Mouse (Mus musculus): ENCODE measurements around the gene Ndrg4. TPM values are rescaled to one million over a fixed set of nuclear protein-coding genes. Genes with fewer than 3 reads are reported as not detected.
A peak's percentile ranks its signal among the peaks of the same experiment; 100 is the strongest.
"Not testable (repeated sequence)": the region's sequence is repeated elsewhere in the genome, so short reads cannot be mapped to it uniquely, and the experiment has no call there.

Gene Ndrg4
- 100 to 1,000 TPM; 116 to 156 (median 143) TPM for total RNA-seq (2022)

DNA sequence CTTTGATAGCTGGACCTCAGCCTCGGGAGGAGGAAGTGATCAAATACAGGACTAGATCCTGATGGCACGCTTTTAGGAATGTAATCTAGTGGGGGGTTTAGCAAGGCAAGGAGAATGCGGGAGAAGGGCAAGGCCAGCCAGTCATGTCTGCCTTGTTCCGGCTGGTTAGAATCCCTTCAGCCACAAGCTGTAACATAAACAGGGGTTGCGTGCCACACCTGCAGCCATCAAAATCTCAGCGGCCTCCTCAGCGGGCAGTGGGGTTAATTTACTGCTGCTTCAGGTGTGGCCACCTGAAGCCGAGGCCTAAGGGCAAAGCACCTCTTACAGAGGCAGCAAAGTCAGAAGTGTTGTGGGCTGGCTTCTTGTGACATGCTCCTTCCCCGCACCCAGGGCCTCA, at the start of gene Ndrg4:
Ndrg4 (plus strand) TSS at position 350 of the 400 bp plus-strand sequence.
- no peak for DNase-seq (ENCODE audit: low spot score)

DNA sequence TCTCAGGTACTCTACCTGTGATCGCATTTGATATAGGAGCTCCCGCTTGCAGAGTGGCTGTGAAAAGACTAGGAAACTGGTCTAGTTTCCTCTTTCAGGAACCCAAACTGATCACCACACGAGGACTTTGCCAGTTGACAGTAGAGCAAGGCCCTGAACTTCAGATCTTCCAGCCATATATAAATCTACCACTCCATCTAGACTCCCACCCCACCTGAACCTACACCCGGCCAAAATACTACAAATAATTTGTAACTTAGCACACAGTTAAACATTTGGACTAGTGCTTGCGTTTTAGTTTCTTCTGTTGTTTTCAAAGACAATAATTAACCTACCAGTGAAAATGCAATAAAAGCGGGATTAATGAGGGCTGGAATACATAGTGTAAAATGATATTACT, 43.9 kb upstream of the Ndrg4 start:
- DNase-seq (ENCODE audit: low spot score): no peak

DNA sequence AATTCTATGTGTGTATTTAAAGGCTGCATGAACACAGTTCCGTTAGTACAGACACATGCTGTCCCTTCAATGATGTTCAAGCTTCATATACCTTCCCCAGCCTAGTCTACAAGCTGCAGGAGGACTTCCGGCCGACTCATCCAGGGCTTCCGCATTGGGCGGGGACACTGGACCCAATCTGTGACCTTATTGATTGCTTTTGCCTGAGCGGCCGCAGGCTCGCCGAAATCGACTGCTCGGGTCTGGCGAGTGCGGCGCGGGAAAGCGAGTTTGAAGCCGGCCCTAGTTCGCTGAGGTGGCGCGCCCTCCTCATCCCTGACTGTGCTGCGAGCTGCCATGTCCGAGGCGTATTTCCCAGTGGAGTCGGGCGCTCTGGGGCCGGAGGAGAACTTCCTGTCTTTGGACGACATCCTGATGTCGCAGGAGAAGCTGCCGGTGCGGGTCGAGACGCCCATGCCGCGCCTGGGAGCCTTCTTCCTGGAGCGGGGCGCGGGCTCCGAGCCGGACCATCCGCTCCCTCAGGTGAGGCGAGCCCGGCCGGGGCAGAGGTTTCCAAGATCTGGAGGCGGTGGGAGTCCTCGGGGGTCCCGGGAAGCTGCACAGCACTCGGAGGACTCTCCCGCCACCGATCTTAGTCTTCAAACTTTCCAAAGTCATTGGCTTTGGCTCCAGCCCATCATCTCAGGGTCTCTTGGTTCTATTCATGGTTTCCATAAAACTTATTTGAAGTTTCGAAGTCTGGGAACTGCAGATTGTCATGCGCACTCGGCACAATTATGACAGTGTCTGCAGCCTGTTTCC, 43.3 kb upstream of the Ndrg4 start, which contains the start of gene Gins3:
Gins3 (plus strand) TSS at position 192 of the 801 bp plus-strand sequence.
- peak; percentile 93 for DNase-seq (ENCODE audit: low spot score)

DNA sequence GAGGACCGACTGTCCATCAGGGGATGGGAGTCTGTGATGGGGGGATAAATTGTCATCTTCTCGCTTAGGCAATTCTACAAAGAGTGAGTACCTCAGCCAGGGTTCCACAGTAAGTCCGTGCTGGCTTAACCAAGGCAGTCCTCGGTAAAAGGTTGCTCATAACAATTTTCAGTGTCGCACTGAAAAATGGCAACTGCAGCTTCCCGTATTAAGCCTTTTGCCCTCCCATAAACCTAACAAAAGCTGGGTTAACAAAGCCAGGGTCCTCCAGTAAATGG, 42.8 kb upstream of the Ndrg4 start:
- no peak for DNase-seq (ENCODE audit: low spot score)

DNA sequence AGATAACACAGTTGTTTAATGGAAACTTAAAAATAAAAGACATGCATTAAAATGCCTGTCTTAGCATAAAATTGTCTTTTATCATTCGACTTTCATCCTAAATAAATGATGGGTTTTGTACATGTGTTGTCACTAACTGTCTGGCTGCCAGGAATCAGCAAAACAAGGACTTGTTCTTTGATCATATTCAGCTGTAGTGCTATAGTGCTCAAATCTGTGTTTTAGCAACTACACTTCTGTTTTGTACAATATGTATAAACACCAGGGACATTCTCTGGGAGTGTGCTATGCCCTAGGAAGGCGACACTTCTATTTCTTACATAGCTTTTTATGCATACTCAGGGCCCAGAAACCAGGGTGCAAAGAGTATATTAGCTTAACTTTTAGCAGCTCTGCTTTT, 31.8 kb upstream of the Ndrg4 start:
- DNase-seq (ENCODE audit: low spot score): no peak

DNA sequence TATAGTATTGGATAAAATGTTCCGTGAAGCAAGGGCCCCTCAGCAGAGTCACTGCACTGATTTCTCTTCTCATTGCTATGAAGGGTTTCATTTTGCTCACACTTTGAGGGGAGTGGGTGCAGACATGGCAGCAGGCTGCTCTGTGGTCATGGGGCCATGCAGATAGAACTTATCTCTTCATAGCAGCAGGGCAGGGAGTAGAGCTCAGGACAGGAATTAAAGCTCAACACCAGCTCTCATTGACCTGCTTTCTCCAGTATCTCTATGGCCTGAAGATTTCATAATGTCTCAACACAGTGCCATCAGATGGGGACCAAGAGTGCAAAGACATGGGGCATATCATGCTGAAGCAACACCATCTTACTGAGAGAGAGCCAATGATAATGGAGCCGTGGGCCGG, 28.5 kb upstream of the Ndrg4 start:
- no peak for DNase-seq (ENCODE audit: low spot score)

DNA sequence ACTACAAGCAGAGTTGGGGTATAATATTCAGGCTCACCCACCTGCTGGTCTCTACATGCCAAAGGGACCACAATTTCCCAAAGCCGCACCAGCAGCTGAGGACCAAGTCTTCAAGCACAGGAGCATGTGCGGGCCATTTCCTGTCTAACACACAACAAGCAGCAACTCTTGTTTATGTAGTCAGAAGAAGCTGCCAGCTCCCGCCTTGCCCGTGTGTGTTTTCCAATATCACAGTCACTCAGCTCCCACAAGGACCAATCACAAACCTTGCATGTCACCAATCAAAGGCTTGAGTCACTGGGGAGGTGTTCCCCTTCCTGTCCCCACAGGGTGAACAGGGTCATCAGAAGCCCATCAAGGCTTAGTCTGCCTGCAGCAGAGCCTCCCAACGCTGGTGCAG, 23.4 kb upstream of the Ndrg4 start:
- DNase-seq (ENCODE audit: low spot score): no peak

DNA sequence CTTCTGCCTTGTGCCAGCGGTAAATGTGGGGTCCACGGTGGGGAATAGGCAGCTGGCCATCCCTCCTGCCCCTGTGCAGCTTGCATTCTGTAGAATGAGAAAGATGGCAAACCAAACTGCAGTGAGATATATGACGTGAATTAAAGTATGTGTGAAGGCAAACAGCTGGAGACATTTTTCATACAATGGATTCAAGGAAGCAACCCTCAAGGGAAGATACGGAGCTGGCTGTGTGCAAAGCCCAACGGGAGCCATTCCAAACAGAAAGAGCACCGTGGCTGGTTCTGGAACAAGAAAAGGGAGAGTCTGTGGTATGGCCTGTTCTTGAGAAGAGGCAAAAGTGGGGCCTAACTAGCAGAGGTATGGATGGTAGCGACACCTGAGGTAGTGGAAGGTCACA, 20.9 kb upstream of the Ndrg4 start:
- no peak for DNase-seq (ENCODE audit: low spot score)

DNA sequence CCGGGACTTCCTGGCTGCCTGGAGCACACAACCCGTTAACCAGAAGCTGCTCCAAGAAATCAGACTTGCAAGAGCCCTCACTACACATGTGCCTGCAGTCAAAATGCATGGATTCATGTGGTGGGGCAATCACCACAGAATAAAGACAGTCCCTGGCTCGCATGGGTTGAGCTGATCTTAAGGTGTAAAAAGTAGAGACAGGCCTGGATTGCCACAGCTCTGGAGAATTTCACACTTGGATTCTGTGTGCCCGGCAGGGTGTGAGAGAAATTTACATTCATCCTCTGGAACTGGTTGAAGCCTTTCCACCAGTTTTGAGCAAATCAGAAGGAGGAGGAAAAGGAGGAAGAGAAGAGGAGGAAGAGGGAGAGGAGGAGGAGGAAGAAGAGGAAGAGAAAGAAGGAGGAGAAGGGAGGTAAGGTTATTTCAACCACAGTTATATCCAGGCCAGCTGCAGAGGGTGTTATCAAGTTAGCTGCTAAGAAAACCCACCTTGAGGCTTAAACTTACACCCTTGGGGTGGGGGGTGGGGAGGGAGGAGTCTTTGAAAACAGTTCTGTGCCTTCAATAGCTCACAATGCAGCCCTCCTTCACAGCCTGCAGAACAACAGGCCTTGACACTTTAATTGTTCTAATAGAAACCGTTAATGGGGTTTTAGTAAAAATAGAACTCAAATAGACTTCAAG, 20.3 kb upstream of the Ndrg4 start:
- DNase-seq (ENCODE audit: low spot score): no peak

DNA sequence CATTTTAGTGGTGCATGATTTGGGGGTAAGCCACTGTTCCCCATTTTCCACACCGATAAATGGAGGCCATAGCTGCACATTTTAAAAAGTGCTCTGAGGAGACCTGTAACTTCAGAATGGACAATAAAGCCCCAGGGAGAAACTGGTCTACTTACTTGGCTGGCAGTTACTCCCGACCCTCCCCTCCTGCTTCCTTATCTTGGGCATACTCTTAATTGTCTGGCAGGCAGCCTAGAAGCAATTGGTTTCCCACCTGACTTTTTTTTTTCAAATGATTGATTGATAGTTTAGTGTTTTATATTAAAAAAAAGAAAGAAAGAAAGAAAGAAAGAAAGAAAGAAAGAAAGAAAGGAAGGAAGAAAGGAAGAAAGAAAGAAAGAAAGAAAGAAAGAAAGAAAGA, 19.3 kb upstream of the Ndrg4 start:
- DNase-seq (ENCODE audit: low spot score): no peak

DNA sequence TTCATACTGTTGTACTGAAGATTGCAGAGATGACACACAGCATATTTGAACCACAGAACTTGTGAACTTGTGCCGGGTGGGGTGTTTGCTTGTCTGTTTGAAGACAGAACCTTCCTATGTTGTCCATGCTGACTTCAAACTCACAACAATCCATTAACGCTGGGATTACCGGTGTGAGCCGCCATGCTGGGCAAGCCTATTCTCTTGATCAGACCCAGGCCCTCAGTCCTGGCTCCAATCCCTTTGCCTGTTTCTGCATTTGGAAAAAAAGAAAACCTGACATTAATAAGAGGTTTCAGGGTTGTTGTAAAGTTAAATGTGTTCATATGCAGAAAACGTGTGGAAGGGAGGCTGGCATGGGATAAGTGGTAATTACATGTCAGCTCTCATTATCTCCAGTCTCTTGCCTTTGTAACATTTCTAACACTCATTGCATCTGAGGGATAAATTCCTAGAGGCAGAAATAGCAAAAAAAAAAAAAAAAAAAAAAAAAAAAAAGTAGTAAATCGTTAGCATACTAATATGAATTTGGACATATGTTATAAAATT, 16.4 kb upstream of the Ndrg4 start:
- DNase-seq (ENCODE audit: low spot score): no peak

DNA sequence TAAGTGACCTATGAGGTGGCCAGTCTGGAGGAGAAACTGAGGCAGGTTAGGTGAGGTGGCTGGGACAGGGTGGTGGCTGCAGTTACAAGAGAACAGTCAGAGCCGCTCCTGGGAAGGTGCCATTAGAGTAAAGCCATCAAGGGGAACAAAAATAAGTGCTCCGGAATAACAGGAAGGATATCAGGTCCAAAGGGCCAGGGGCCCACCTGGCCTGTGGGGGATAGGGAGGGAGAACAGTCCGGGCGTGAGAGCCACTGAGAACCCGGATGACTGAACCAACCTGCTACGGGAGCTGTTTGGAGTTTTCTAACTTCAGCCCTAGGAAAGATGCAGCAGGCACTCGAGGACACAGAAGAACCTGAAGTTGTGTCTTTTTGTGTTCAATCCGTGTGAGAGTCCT, 15.7 kb upstream of the Ndrg4 start:
- no peak for DNase-seq (ENCODE audit: low spot score)

DNA sequence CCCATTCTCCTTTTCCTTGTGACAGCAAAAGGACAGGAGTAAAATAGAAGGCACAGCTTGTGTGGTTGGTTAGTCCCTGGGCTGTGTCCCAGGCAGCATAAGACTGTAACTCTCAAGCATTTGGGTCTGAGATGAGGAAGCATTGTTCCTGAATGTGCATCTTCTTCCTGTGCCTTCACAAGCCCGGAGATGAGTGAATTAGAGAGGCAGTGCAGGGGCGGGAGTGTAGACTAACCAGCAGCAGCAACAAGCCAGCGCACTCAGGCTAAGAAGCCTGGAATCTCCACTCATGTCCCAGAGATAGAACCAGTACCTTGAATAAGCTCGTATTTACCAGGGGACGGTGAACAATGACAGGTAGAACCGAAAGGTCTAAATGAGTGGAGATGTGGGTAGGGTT, 15.2 kb upstream of the Ndrg4 start:
- no peak for DNase-seq (ENCODE audit: low spot score)

DNA sequence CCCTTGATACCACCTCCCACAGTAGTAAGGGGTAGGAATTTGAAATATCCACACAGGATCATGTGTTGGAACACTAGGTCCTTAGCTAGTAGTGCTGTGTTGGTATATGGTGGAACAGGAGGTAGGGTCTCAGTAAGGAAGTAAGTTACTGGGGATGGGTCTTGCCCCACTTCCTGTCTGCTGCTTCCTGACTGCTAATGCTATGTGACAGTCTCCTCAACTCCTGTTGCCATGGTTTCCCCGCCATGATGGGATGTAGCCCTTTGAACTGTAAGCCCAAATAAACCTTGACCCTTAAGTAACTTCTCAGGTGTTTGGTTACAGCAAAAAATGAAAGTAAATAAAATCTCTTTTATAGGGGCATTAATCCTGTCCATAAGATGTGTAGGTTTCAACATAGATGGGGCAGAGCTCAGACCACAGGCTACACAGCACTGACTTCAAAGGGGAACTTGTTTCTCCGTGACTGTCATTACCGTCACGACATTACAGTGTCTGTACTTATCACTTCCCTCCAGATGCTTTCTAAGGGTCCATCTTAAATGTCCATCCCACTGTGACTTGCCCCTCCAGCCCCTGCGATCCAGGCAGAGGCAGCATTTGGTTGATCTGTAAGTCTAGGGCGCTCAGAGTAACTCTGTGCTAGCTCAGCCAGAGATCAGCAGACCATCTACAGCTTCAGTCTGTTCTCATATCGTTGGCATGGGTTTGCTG, 13.7 kb upstream of the Ndrg4 start:
- no peak for DNase-seq (ENCODE audit: low spot score)

DNA sequence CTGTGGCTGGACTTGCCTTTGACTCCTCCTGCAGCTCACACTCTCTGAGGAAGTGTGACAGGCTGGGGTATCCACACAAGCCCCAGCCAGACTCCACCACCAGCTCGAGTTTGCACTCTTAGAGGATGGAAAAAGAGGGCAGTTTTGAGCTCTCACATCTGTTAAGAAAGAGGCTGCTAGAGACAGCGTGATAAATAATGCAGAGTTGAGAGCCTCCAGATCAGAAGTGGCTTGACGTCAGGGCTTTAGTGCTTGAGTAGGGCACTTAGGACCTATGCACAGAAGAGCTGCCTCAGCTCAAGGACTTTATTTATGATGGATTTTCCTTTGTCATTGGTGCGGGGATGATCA, 13.2 kb upstream of the Ndrg4 start:
- DNase-seq (ENCODE audit: low spot score): no peak

DNA sequence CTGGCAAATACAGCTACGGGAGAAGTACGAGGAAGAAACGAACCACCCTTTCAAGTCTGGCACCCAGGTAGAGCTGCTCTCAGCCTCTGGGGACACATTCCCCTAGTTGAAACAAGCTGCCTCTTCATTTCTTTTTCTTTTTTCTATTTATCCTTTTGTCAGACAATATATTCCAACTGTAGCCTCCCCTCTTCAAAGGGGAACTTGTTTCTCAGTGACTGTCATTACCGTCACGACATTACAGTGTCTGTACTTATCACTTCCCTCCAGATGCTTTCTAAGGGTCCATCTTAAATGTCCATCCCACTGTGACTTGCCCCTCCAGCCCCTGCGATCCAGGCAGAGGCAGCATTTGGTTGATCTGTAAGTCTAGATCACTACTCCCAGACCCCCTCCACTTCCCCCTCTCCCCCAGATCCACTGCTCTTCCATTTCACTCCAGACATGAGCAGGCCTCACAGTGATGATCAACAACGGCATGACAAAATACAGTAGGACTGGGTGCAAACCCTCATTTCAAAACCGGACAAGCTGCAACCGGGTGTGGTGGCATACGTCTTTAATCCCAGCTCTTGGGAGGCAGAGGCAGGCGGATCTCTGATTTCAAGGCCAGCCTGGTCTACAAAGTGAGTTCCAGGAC, 10.8 kb upstream of the Ndrg4 start:
- DNase-seq (ENCODE audit: low spot score): not testable (repeated sequence)

DNA sequence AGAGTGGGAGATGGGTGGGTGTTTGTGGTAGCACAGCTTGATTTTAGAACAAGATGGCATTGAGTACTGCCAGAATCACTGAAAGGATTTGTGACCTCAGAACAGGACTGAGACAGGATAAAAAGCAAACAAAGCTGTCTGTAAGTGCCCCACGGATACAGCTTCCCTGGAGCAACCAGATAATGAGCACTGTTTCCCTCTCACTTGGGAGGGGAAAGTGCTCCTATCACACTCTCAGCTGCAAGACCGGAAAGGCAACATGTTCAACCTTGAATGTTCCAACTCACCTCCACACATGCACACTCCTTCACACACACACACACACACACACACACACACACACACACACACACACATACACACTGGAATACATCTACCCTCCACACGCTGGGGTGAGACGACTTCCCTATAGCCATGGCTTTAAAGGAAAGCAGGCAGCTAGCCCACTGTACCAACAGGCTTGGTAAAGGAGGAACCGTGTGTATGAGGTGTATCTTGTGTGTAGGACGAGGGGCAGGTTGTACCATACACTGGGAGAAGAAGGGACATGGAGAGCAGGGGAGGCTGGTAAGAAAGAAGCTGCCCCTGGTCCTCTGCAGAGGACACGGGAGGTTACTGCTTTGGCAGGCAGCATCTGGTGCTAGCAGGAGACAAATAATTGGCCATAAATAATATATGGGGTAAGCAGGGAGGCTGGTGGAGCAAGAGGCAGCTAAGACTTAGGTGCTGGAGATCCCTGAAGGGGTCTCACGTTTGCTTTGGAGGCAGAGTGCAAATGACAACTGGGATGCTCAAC, 8.4 kb upstream of the Ndrg4 start:
- no peak for DNase-seq (ENCODE audit: low spot score)

DNA sequence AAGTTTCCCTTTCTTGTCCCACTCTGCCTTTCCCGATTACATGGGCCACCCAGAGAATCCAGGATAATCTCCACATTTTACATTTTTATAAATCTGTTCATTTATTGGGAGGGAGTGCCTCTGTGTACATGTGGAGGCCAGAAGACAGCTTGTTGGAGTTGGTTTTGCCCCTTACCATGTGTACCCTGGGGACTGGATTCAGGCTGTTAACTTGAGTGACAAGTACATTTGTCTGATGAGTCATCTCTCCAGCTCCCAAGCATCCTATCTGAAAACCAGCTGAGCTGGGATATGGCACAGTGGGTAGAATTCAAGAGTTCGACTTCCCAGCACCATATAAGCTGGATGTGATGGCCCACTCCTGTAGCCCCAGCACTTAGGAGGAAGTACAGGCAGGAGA, 6.8 kb upstream of the Ndrg4 start:
- DNase-seq (ENCODE audit: low spot score): no peak

DNA sequence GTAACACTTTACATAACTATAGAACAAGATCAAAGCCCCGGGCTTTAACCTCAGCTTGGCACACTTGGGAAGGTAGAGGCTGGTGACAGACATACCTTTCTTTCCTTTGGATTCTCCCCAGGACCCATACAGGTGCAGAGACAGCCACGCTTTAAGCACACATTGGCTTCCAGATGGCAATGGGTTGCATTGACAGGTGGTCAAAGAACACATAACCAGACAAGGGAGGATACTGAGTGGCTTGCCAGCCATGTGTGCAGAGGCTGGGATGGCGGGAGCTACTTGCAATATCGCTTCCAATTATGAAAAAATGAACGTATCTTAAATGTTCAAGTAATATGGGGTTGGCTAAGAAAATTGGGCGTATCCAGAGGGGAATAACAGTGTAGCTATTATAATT, 4.9 kb upstream of the Ndrg4 start:
- no peak for DNase-seq (ENCODE audit: low spot score)

DNA sequence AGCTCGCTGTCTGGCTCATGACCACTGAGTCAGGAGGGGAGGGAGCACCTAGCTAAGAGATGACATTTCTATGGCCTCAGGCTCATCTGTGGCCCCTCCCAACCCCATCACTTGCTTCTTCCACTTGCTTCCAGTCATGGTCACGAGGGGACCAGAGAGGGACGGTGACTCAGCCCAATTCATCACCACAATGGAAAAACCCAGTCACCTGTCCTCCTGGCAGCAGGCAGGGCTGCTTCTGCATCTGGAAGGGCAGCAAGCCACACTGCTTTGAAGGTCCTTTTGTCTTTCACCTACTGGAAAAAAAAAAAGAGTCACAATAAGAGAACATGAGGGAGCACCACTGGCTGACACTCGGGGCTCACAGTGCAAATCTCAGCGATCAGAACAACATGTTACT, 4.0 kb upstream of the Ndrg4 start:
- DNase-seq (ENCODE audit: low spot score): no peak

DNA sequence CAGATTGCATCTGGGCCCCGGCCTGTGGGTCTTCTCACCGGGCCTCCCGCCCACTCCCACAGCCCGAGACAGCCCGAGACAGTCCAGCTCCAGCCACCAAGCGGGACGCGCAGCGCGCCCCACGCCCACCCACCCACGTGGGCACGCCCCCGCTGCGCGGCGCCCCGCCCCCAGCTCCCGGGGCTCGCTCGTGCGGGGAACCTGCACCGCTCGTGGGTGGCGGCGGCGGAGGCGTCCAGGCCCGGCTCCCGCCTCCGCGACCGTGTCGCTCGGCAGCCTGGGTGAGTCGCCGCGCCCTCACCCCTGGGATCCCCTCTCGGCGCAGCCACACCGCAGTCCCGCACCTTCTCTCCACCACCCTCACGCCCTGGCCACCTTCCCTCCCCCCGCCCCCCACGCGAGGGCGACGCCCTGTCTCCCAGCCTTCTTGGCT, 827 bp downstream of the Ndrg4 start:
- no peak for DNase-seq (ENCODE audit: low spot score)
